Mouse (Mus musculus): Measurements from ENCODE around the gene 2810408A11Rik.
"Not testable (repeated sequence)": the region's sequence is repeated elsewhere in the genome, so short reads cannot be mapped to it uniquely, and the experiment has no call there.

2810408A11Rik gene

GRCm38 (mm10) chr11:69930967-69931537 lies 30.3 kb upstream of the 2810408A11Rik start:
- DNase-seq = no peak

GRCm38 (mm10) chr11:69930176-69930575 lies 29.4 kb upstream of the 2810408A11Rik start:
- not testable (repeated sequence) for DNase-seq

- no peak for DNase-seq
Measured at GRCm38 (mm10) chr11:69929712-69930111, 28.9 kb upstream of the 2810408A11Rik start.

- no peak for DNase-seq
Measured at GRCm38 (mm10) chr11:69927501-69927900, 26.7 kb upstream of the 2810408A11Rik start.

GRCm38 (mm10) chr11:69922796-69923195 lies 22.0 kb upstream of the 2810408A11Rik start:
- DNase-seq = no peak

GRCm38 (mm10) chr11:69922012-69922756 lies 21.4 kb upstream of the 2810408A11Rik start:
- peak; percentile 31 for DNase-seq

GRCm38 (mm10) chr11:69921114-69922011 lies 20.6 kb upstream of the 2810408A11Rik start, which contains the start of gene Eif5a:
Gene Eif5a, minus strand, starts transcription at chr11:69921958.
- DNase-seq = peak; percentile 99

- peak; percentile 69 for DNase-seq
Measured at GRCm38 (mm10) chr11:69920266-69921031, 19.7 kb upstream of the 2810408A11Rik start.

- DNase-seq = peak; percentile 75
Measured at GRCm38 (mm10) chr11:69919661-69920265, 19.0 kb upstream of the 2810408A11Rik start.

GRCm38 (mm10) chr11:69919053-69919452 lies 18.3 kb upstream of the 2810408A11Rik start:
- DNase-seq = no peak

- no peak for DNase-seq
Measured at GRCm38 (mm10) chr11:69918118-69918517, 17.3 kb upstream of the 2810408A11Rik start.

- no peak for DNase-seq
Measured at GRCm38 (mm10) chr11:69917379-69917948, 16.7 kb upstream of the 2810408A11Rik start.

- not testable (repeated sequence) for DNase-seq
Measured at GRCm38 (mm10) chr11:69916652-69917378, 16.0 kb upstream of the 2810408A11Rik start.

GRCm38 (mm10) chr11:69915667-69916627 lies 15.2 kb upstream of the 2810408A11Rik start:
- no peak for DNase-seq

- DNase-seq = no peak
Measured at GRCm38 (mm10) chr11:69914917-69915430, 14.2 kb upstream of the 2810408A11Rik start.

GRCm38 (mm10) chr11:69914372-69914764 lies 13.6 kb upstream of the 2810408A11Rik start:
- DNase-seq = peak; percentile 37

- peak; percentile 97 for DNase-seq
Measured at GRCm38 (mm10) chr11:69913554-69914371, 13.0 kb upstream of the 2810408A11Rik start, which contains the start of gene Gps2. Gene Gps2, plus strand, starts transcription at chr11:69913888.
